ENCODE assay signal across 1 mouse cellular context in the genomic region with DNA sequence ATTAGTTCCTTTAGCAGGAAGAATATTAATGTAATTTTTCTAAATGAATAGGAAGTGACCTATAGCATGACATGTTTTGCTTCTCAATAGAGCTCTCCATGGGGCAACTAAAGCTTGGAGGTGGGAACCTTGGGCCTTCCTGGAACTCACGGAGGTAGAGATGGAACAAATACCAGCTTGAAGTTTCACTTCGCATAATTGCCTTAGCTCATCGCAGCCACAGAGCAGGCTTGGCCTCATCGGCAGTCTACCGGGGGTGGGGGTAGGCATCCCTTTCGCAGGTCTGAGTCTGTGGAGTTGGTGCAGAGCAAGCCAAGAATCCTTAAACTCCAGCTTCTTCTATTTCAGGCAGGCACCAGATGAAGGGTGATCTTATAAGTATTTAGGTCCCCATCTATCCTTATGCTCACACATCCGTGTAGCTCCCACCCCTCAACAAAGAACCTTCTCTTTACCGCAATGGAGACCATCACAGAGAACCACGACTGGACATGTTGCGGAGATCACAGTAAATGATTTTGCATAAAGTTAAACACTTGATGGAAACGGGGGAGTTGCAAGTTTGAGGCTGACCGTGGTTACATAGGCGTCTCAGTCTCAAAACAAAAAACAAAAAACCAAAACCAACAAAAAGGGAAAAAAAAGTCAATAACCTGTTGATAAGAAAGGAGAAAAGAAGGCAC.
TF ChIP-seq lines count a peak whose summit lies in the region.

No protein-coding gene starts in this region.

TF ChIP-seq in CH12.LX, 34 proteins besides CTCF, POLR2A, EP300 and RAD21 (continued from another document):
- TF ChIP-seq TCF12 (IDR thresholded peaks at IDR 0.05; ENCODE audit: low read depth, low read length) (peak; percentile 93), JUND (conservative IDR thresholded peaks at IDR 0.05; ENCODE audit: low read depth, low read length) (peak; percentile 61; the same call in 1 of the 2 replicates), SMC3 (IDR thresholded peaks at IDR 0.05; ENCODE audit: low read depth, low read length) (0 out of 2 replicates have a peak, but pooled peaks have one; percentile 13), ETS1 (conservative IDR thresholded peaks at IDR 0.05; ENCODE audit: low read depth, low read length) (peak; percentile 76), NELFE (IDR thresholded peaks at IDR 0.05; ENCODE audit: low read depth, low read length) (0 out of 2 replicates have a peak, but pooled peaks have one; percentile 39), RCOR1 (conservative IDR thresholded peaks at IDR 0.05; ENCODE audit: low read depth, low read length) (peak; percentile 12; the same call in 1 of the 2 replicates), MAFK (IDR thresholded peaks at IDR 0.05; ENCODE audit: insufficient replicate concordance, low read length) (0 out of 2 replicates have a peak, but pooled peaks have one; percentile 8), CHD2 (IDR thresholded peaks at IDR 0.05; ENCODE audit: low read length) (peak; percentile 74), NRF1 (IDR thresholded peaks at IDR 0.05; ENCODE audit: low read depth, low read length) (0 out of 2 replicates have a peak, but pooled peaks have one; percentile 4), TBP (conservative IDR thresholded peaks at IDR 0.05; ENCODE audit: low read depth, low read length) (peak; percentile 59; the same call in 1 of the 2 replicates), USF1 (IDR thresholded peaks at IDR 0.05; ENCODE audit: low read depth, low read length) (no peak), KAT2A (IDR thresholded peaks at IDR 0.05; ENCODE audit: insufficient replicate concordance, low read length) (no peak), HCFC1 (IDR thresholded peaks at IDR 0.05; ENCODE audit: low read depth, low read length) (peak; percentile 10; the same call in 1 of the 2 replicates), GABPA (IDR thresholded peaks at IDR 0.05; ENCODE audit: insufficient replicate concordance, low read depth, low read length) (no peak), ZKSCAN1 (IDR thresholded peaks at IDR 0.05; ENCODE audit: borderline replicate concordance, low read depth, low read length) (no peak)
